Mouse (Mus musculus) embryonic facial prominence, embryonic 11.5 days (tissue): ENCODE results near the gene Grk2. TPM values are rescaled to one million over a fixed set of nuclear protein-coding genes. Genes with fewer than 3 reads are reported as not detected.

Experiments
- ATAC-seq: fragments of 200-750 bp; cut with Nextera tagmentation; replicated peaks from 2 replicates; pipeline ENCODE4 v1.8.0; 2017; ENCODE audit warnings: low read depth; ENCODE audit not compliant: insufficient number of reproducible peaks, low FRiP score, low TSS enrichment
- DNase-seq: peaks from one replicate; pipeline ENCODE4 v3.0.0-alpha.2; 2015; ENCODE audit warnings: low spot score
- H3K27ac ChIP-seq: fragments of 300-500 bp; sonication (generic); replicated peaks from 2 replicates; pipeline ENCODE4 v1.5.1; 2014; ENCODE audit warnings: mild to moderate bottlenecking, low read depth, low read length, control low read depth
- H3K27me3 ChIP-seq: fragments of 300-500 bp; sonication (generic); 2 replicates; pipeline ENCODE4 v1.6.1; 2014; ENCODE audit warnings: mild to moderate bottlenecking, low read length, moderate library complexity, mixed read lengths; ENCODE audit not compliant: control insufficient read depth, insufficient read depth
- H3K36me3 ChIP-seq: fragments of 300-500 bp; sonication (generic); replicated peaks from 2 replicates; pipeline ENCODE4 v1.6.1; 2014; ENCODE audit warnings: low read depth, mild to moderate bottlenecking, low read length, moderate library complexity, mixed read lengths; ENCODE audit not compliant: control insufficient read depth, insufficient read depth
- H3K4me1 ChIP-seq: fragments of 300-500 bp; sonication (generic); 2 replicates; pipeline ENCODE4 v1.6.1; 2014; ENCODE audit warnings: low read length, mixed read lengths; ENCODE audit not compliant: control insufficient read depth, insufficient read depth
- H3K4me2 ChIP-seq: fragments of 300-500 bp; sonication (generic); 2 replicates; pipeline ENCODE4 v1.6.1; 2014; ENCODE audit warnings: low read depth, mild to moderate bottlenecking, control low read depth, low read length, moderate library complexity
- H3K4me3 ChIP-seq: fragments of 300-500 bp; sonication (generic); 2 replicates; pipeline ENCODE4 v1.5.1; 2014; ENCODE audit warnings: low read depth, low read length, control low read depth
- H3K9ac ChIP-seq: fragments of 300-500 bp; sonication (generic); replicated peaks from 2 replicates; pipeline ENCODE4 v1.6.1; 2014; ENCODE audit warnings: mild to moderate bottlenecking, control low read depth, low read length
- H3K9me3 ChIP-seq: fragments of 300-500 bp; sonication (generic); replicated peaks from 2 replicates; pipeline ENCODE4 v1.6.1; 2016; ENCODE audit warnings: mild to moderate bottlenecking, low read length, inconsistent platforms, mixed read lengths; ENCODE audit not compliant: control insufficient read depth
- WGBS: fragments of 180-500 bp; shearing (Covaris S2); extraction: QIAGEN DNeasy Blood & Tissue Kit; methylation state at CpG from one replicate; pipeline ENCODE4 v1.1.7; 2014; 5-methylcytosine and 5-hydroxymethylcytosine counted together
- polyA plus RNA-seq: library from polyadenylated mRNA; unstranded; fragments of >200 nt; fragmentation: Nextera tagmentation; extraction: Ambion mirVana; gene quantifications from 2 replicates; pipeline ENCODE4 v1.2.1, GENCODE M21; 2014

Grk2 gene
- polyA plus RNA-seq, 1 experiment from 2014 or later = 18.9 TPM

DNA sequence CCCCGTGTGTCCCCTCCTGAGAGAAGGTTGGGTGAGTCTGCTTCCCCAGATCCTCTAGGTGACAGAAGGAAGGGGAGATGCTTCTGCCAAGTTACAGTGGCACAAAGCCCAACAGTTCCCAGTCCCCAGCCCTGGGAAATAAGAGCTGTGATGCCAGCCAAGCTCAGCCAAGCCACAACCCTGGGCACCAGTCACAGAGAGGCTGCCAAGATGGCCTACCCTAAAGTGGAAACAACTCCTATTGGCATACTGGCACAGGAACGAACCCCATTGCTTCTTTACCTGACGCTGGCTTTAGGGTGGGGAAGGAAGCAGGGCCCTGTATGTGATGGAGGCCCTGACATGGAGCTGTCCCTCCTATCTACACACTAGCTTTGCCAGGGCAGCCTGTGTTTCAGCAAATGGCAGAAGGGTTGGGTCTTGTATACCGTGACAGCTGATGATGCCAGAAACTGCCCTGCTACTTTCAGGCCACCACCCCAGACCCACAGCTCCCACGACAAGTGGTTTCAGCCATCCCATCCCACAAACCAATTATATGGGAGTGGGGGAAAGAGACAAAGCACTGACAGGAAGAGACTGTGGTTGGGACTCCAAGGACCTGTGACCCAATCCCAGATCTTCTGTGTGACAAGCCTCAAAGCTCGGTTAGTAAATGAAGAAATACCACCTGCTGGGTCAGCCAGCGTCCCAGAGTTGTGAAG, 2.9 kb downstream of the Grk2 start:
- no peak for ATAC-seq
- Histone ChIP-seq H3K36me3 (no peaks in the 10 kb centered on the region), H3K4me1 (peaks cover 23% of the 10 kb centered on the region), H3K9me3 (no peaks in the 10 kb centered on the region), H3K4me2 (peak overlapping the region; percentile 8; the same call in 1 of the 2 replicates), H3K27ac (no peak overlapping the region; the same call in 1 of the 2 replicates), H3K27me3 (no peaks in the 10 kb centered on the region), H3K9ac (no peak overlapping the region; the same call in 1 of the 2 replicates), H3K4me3 (no peak overlapping the region)
- DNase-seq = no peak
- 71% methylated on average over 7 of the region's 7 CpGs for WGBS

DNA sequence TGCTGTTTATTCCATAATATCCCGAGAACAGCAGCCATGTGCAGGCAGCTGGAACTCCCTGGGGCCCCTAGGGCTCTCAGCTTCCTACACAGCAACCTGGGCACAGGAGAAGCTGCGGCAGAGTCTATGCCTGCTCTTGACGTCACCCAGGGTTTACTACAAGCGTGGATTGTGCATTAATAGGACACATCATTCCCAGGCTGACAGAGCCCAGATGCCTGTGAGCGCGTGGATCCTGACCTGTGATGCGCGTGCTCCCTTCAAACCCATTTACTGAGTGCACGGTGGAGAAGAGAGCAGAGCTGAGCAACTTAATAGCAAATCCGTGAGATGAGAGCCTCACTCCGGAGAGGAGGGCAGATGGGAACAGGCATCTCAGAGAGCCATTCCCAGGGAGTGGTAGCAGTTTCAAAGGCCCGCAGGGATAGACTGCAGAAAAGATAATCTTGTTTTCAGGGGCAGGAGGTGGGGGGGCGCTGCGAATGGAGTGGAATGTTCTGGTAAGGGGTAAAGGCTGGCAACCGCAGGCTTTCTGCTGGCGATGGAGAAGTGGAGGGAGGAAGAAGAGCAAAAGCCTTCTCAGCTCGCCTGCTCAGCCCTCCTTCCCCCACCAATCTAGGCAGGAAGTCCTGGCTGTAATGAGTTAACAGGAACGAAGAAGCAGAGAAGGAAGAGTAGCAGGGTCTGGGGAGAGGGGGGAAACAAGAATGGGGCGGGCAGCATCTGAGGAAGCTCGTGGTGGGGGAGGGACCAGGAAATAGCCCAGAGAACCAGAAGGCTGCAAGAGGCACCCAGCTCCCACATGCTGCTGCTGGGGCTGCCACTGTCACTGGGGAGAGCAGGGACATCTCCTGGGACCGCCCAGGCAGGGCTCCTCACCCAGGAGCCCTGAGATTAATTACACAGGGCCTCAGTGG, 4.0 kb downstream of the Grk2 start:
- H3K4me2 ChIP-seq = peak overlapping the region; percentile 30
- H3K9me3 ChIP-seq = no peaks in the 10 kb centered on the region
- H3K36me3 ChIP-seq = no peaks in the 10 kb centered on the region
- DNase-seq (peak; percentile 57), ATAC-seq (no peak)
- peaks cover 23% of the 10 kb centered on the region for H3K4me1 ChIP-seq
- WGBS = 26% methylated on average over 21 of the region's 21 CpGs
- H3K27me3 ChIP-seq = no peaks in the 10 kb centered on the region
- H3K27ac ChIP-seq = peak overlapping the region; percentile 76
- no peak overlapping the region for H3K4me3 ChIP-seq
- peak overlapping the region; percentile 25 for H3K9ac ChIP-seq

DNA sequence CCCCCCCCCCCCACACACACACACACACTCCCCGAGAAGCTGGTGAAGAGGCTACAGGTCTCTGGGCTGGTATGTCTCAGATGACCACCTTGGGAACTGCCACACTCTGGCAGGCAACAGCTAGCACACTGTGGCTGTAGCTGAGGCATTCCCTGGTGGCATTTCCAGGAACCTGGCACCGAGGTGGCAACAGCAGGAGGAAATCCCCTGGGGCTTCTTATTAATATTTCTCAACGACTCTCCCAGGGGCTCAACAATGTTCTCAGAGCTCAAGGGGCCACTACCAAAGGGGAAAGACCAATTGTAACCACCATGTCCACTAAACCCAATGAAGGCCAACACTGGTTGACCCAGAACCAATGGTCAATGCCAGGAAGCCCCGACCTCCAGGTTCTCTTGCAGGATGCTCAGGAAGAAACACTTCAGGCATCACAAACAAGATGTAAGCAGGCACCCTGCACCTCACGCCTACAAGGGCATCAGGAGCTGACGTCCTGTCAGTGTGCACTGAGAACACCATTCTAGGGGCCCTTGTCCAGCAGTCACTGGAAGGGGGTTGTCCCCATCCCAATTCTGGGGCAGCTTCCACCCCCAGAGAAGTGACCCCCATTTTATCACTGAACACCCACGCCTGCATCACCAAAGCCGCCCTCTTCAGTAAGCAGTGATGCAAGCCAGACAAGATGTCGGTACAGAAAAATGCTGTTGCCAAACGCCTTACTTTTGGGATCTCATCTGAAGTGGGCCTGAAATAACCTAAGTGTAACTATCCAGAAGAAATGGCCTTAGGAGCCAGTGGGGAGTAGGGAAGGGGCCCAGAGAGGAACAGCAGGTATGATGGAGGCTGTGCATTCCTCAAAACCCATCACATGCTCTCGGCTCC, 4.9 kb downstream of the Grk2 start:
- ATAC-seq = no peak
- peak overlapping the region; percentile 25; the same call in 1 of the 2 replicates for H3K9ac ChIP-seq

DNA sequence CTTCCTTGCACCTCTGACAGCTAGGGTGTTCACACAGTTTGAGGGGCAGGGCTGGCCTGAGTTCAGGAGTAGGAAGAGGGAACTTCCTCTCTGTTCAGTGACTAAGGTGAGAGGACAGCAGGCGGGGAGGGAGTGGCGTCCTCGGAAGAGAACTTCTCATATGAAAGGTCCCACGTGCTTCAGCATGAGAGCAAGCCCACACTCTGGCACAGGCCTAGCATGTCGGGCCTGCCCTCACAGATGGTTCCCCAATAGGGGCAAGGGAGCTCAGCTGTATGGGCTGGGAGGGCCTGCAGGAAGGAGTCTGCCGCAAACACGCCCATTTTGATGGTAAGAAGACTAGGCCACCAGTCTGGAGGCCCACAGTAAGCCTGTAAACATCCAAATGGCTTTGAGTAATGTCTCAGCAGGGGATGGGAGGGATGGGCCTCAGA, 5.7 kb downstream of the Grk2 start:
- Histone ChIP-seq H3K9ac (no peak overlapping the region), H3K27me3 (no peaks in the 10 kb centered on the region), H3K4me3 (no peak overlapping the region), H3K9me3 (no peaks in the 10 kb centered on the region), H3K4me2 (no peak overlapping the region), H3K4me1 (peaks cover 23% of the 10 kb centered on the region), H3K27ac (no peak overlapping the region), H3K36me3 (no peaks in the 10 kb centered on the region)
- no peak for DNase-seq
- WGBS = 60% methylated on average over 7 of the region's 7 CpGs
- ATAC-seq = no peak

More for the DNA sequence above, 4.9 kb downstream of the Grk2 start:
- peaks cover 23% of the 10 kb centered on the region for H3K4me1 ChIP-seq
- H3K9me3 ChIP-seq = no peaks in the 10 kb centered on the region
- no peaks in the 10 kb centered on the region for H3K36me3 ChIP-seq
- no peaks in the 10 kb centered on the region for H3K27me3 ChIP-seq
- H3K4me3 ChIP-seq = no peak overlapping the region
- 0 out of 2 replicates have a peak overlapping the region, but pooled peaks have one; percentile 76 for H3K27ac ChIP-seq
- WGBS = 72% methylated on average over 11 of the region's 11 CpGs
- no peak for DNase-seq
- H3K4me2 ChIP-seq = no peak overlapping the region

DNA sequence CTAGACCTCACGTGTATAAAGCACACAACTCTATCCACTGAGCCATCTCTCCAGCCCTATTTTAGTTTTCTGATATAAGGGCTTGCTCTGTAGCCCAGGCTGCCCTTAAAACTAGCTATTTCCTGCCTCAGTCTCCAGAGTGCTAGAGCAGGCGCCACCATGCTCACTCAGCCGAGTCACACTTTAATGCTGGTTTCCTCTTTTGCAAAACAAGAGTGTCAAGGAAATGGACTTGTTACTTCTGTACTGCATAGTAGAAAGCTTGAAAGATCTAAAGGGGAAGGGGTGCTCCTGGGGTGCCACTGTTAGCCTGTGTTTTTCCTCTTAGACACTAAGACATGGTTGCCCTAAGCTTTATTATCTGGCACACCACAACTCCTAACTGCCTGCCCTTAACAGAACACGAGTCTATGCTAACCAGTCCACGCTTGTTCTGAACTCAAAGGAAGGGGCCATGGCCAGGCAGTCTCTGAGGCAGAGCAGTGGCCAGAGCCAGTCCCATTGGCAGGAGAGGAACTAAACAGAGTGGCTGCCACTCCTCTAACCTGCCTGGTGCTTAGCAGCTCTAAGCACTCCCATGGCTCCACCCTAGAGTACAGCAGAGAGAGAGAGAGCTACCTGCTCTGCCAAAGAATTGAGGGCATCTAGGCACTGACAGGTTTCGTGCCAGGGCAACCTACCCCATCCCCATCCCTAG, 6.3 kb downstream of the Grk2 start:
- Histone ChIP-seq H3K27me3 (no peaks in the 10 kb centered on the region), H3K27ac (no peak overlapping the region), H3K9me3 (no peaks in the 10 kb centered on the region), H3K4me2 (no peak overlapping the region), H3K4me3 (no peak overlapping the region), H3K36me3 (no peaks in the 10 kb centered on the region), H3K4me1 (peaks cover 23% of the 10 kb centered on the region), H3K9ac (no peak overlapping the region)
- ATAC-seq (no peak), DNase-seq (no peak)
- WGBS = 80% methylated on average over 6 of the region's 6 CpGs

DNA sequence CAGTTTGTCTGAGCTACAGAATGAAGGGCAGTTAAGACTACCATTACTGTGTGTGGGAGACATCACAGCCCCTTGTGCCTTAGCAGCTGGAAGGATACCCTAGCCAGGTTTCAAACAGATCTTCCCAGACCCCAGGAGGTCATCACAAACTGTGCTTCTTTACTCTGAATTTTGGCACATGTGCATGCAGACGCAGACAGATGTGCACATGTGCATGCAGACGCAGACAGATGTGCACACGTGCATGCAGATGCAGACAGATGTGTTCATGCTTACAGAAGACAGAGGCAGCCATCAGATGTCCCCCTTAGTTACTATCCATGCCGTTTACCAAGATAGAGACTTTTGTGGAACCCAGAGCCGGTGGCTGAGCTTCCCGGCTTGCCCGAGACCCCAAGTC, 6.9 kb downstream of the Grk2 start:
- H3K27ac ChIP-seq = no peak overlapping the region
- no peak for DNase-seq
- H3K27me3 ChIP-seq = no peaks in the 10 kb centered on the region
- peaks cover 18% of the 10 kb centered on the region for H3K4me1 ChIP-seq
- H3K36me3 ChIP-seq = no peaks in the 10 kb centered on the region
- 93% methylated on average over 7 of the region's 7 CpGs for WGBS
- H3K4me3 ChIP-seq = no peak overlapping the region
- H3K4me2 ChIP-seq = no peak overlapping the region
- H3K9ac ChIP-seq = no peak overlapping the region
- H3K9me3 ChIP-seq = no peaks in the 10 kb centered on the region
- ATAC-seq = no peak

DNA sequence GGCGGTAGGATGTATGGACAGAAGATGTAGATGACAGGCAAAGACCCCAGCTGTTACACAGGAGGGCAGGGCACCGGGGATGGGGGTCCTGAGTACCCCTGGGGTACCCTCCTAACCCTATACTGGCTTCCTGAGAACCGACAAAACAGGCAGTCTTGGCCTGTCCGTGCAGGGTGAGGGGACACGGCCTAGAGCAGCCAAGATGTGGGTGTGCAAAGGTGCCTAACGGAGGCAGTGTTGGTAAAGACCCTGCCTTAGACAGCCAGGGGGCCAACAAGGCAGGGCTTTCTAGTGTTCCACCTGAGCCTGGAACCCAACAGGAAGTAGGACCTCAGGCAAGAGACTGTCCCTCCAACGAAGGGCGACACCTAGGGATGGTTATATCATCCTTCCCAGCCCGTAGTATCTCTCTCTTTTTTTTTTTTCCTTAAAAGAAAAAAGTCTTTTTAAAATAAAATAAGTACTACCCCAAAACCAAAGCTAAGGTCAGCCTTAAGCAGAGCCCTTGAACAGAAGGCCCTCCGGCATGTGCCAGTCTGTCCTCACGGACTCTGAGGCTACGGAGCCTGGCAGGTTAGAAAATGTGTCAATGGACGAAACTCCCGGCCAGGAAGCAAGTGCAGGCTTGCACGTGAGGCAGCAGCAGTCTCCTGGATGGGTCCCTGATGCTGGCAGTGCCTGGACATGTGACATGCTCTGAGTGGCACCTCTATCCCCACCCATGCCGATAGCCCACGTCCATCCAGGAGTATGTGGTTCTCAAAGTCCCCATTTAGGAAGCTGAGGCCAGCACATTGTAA, 7.5 kb downstream of the Grk2 start:
- ATAC-seq (no peak), DNase-seq (no peak)
- no peaks in the 10 kb centered on the region for H3K36me3 ChIP-seq
- H3K4me2 ChIP-seq = no peak overlapping the region
- 88% methylated on average over 17 of the region's 17 CpGs for WGBS
- H3K9ac ChIP-seq = no peak overlapping the region
- peaks cover 18% of the 10 kb centered on the region for H3K4me1 ChIP-seq
- H3K27ac ChIP-seq = no peak overlapping the region
- no peak overlapping the region for H3K4me3 ChIP-seq
- H3K27me3 ChIP-seq = no peaks in the 10 kb centered on the region
- H3K9me3 ChIP-seq = no peaks in the 10 kb centered on the region
